Mouse (Mus musculus) neural tube, embryonic 14.5 days (tissue): ENCODE data around the gene Ift122. TPM values are rescaled to one million over a fixed set of nuclear protein-coding genes. Genes with fewer than 3 reads are reported as not detected.

Source experiments
- ATAC-seq: fragments of 200-750 bp; cut with Nextera tagmentation; 2 replicates; pipeline ENCODE4 v1.8.0; 2017; ENCODE audit warnings: low read depth, mild to moderate bottlenecking, moderate TSS enrichment, moderate library complexity
- H3K27ac ChIP-seq: fragments of 300-500 bp; sonication (generic); 2 replicates; pipeline ENCODE4 v1.5.1; 2014; ENCODE audit warnings: low read depth, mild to moderate bottlenecking, control low read depth, low read length, moderate library complexity, mixed read lengths
- H3K27me3 ChIP-seq: fragments of 300-500 bp; sonication (generic); 2 replicates; pipeline ENCODE4 v1.6.1; 2014; ENCODE audit warnings: low read length; ENCODE audit not compliant: control insufficient read depth, insufficient read depth
- H3K36me3 ChIP-seq: fragments of 300-500 bp; sonication (generic); 2 replicates; pipeline ENCODE4 v1.6.1; 2014; ENCODE audit warnings: low read length, mixed read lengths; ENCODE audit not compliant: control insufficient read depth, insufficient read depth
- H3K4me1 ChIP-seq: fragments of 300-500 bp; sonication (generic); 2 replicates; pipeline ENCODE4 v1.6.1; 2014; ENCODE audit warnings: low read length; ENCODE audit not compliant: control insufficient read depth, insufficient read depth
- H3K4me2 ChIP-seq: fragments of 300-500 bp; sonication (generic); 2 replicates; pipeline ENCODE4 v1.6.1; 2014; ENCODE audit warnings: mild to moderate bottlenecking, low read depth, low read length, control low read depth
- H3K4me3 ChIP-seq: fragments of 300-500 bp; sonication (generic); 2 replicates; pipeline ENCODE4 v1.5.1; 2014; ENCODE audit warnings: low read depth, low read length, control low read depth, mixed read lengths
- H3K9ac ChIP-seq: fragments of 300-500 bp; sonication (generic); replicated peaks from 2 replicates; pipeline ENCODE4 v1.6.1; 2014; ENCODE audit warnings: low read depth, mild to moderate bottlenecking, control low read depth, low read length, mixed read lengths
- H3K9me3 ChIP-seq: fragments of 300-500 bp; sonication (generic); 2 replicates; pipeline ENCODE4 v1.6.1; 2016; ENCODE audit warnings: low read length; ENCODE audit not compliant: control insufficient read depth
- WGBS: fragments of 180-500 bp; shearing (Covaris S2); extraction: QIAGEN DNeasy Blood & Tissue Kit; methylation state at CpG from one replicate; pipeline ENCODE4 v1.1.7; 2014; 5-methylcytosine and 5-hydroxymethylcytosine counted together
- polyA plus RNA-seq: library from polyadenylated mRNA; unstranded; fragments of >200 nt; fragmentation: Nextera tagmentation; extraction: Ambion mirVana; gene quantifications from 2 replicates; pipeline ENCODE4 v1.2.1, GENCODE M21; 2014

The Ift122 gene
- polyA plus RNA-seq, 1 experiment from 2014 or later = 28.3 TPM

GRCm38 (mm10) chr6:115919876-115920275 is 66.6 kb downstream of the Ift122 start:
- Histone ChIP-seq H3K9ac (no peak overlapping the region), H3K9me3 (no peaks in the 10 kb centered on the region), H3K4me3 (no peak overlapping the region), H3K27ac (no peak overlapping the region), H3K36me3 (no peaks in the 10 kb centered on the region), H3K4me1 (no peaks in the 10 kb centered on the region), H3K27me3 (no peaks in the 10 kb centered on the region), H3K4me2 (no peak overlapping the region)
- 95% methylated on average over 5 of the region's 5 CpGs for WGBS
- ATAC-seq = no peak

- no peaks in the 10 kb centered on the region for H3K36me3 ChIP-seq
- H3K4me3 ChIP-seq = no peak overlapping the region
- H3K27me3 ChIP-seq = no peaks in the 10 kb centered on the region
- no peaks in the 10 kb centered on the region for H3K9me3 ChIP-seq
- H3K27ac ChIP-seq = no peak overlapping the region
- ATAC-seq = no peak
- WGBS = 49% methylated on average over 6 of the region's 6 CpGs
- no peak overlapping the region for H3K4me2 ChIP-seq
- H3K4me1 ChIP-seq = peaks cover 4% of the 10 kb centered on the region; the same call in 1 of the 2 replicates
- H3K9ac ChIP-seq = no peak overlapping the region
Measured at GRCm38 (mm10) chr6:115924829-115925228, 71.6 kb downstream of the Ift122 start.

- ATAC-seq = no peak
Measured at GRCm38 (mm10) chr6:115926416-115926815, 73.1 kb downstream of the Ift122 start.

GRCm38 (mm10) chr6:115927292-115928242 is 74.3 kb downstream of the Ift122 start:
- H3K27ac ChIP-seq = no peak overlapping the region

More at GRCm38 (mm10) chr6:115926416-115926815, 73.1 kb downstream of the Ift122 start:
- Histone ChIP-seq H3K27ac (no peak overlapping the region), H3K36me3 (no peaks in the 10 kb centered on the region), H3K9ac (no peak overlapping the region), H3K4me2 (no peak overlapping the region), H3K9me3 (no peaks in the 10 kb centered on the region), H3K4me1 (peaks cover 4% of the 10 kb centered on the region; the same call in 1 of the 2 replicates), H3K4me3 (no peak overlapping the region), H3K27me3 (no peaks in the 10 kb centered on the region)
- WGBS = 59% methylated on average over 10 of the region's 10 CpGs

GRCm38 (mm10) chr6:115930018-115930417 is 76.7 kb downstream of the Ift122 start:
- Histone ChIP-seq H3K4me2 (no peak overlapping the region), H3K27me3 (no peaks in the 10 kb centered on the region), H3K9me3 (no peaks in the 10 kb centered on the region), H3K9ac (no peak overlapping the region), H3K4me3 (no peak overlapping the region), H3K27ac (no peak overlapping the region), H3K36me3 (no peaks in the 10 kb centered on the region), H3K4me1 (peaks cover 4% of the 10 kb centered on the region; the same call in 1 of the 2 replicates)
- no peak for ATAC-seq
- 71% methylated on average over 5 of the region's 5 CpGs for WGBS

More at GRCm38 (mm10) chr6:115927292-115928242, 74.3 kb downstream of the Ift122 start:
- Histone ChIP-seq H3K9ac (no peak overlapping the region), H3K4me2 (no peak overlapping the region), H3K27me3 (no peaks in the 10 kb centered on the region), H3K9me3 (no peaks in the 10 kb centered on the region), H3K36me3 (no peaks in the 10 kb centered on the region), H3K4me3 (no peak overlapping the region), H3K4me1 (peaks cover 4% of the 10 kb centered on the region; the same call in 1 of the 2 replicates)
- no peak for ATAC-seq
- WGBS = 63% methylated on average over 10 of the region's 10 CpGs

- Histone ChIP-seq H3K9ac (no peak within 1 kb of the TSS), H3K4me1 (peaks cover 4% of the 10 kb centered on the region; the same call in 1 of the 2 replicates), H3K27me3 (no peaks in the 10 kb centered on the region), H3K27ac (0 out of 2 replicates have a peak within 1 kb of the TSS, but pooled peaks have one; percentile 10), H3K4me2 (no peak within 1 kb of the TSS), H3K9me3 (no peaks in the 10 kb centered on the region), H3K4me3 (no peak within 1 kb of the TSS), H3K36me3 (no peaks in the 10 kb centered on the region)
- WGBS = 86% methylated on average over 14 of the region's 14 CpGs
- no peak for ATAC-seq
Measured at GRCm38 (mm10) chr6:115931639-115932038, 78.4 kb downstream of the Ift122 start, which contains the start of gene Rho. Gene Rho (plus strand): TSS chr6:115931748.

- Histone ChIP-seq H3K4me3 (no peak overlapping the region), H3K9ac (no peak overlapping the region), H3K4me2 (no peak overlapping the region), H3K27me3 (no peaks in the 10 kb centered on the region), H3K4me1 (no peaks in the 10 kb centered on the region), H3K27ac (no peak overlapping the region), H3K36me3 (no peaks in the 10 kb centered on the region), H3K9me3 (no peaks in the 10 kb centered on the region)
- ATAC-seq = no peak
- 98% methylated on average over 3 of the region's 3 CpGs for WGBS
Measured at GRCm38 (mm10) chr6:115932391-115932790, 79.1 kb downstream of the Ift122 start.

- Histone ChIP-seq H3K9ac (no peak overlapping the region), H3K27ac (no peak overlapping the region), H3K4me3 (no peak overlapping the region), H3K36me3 (no peaks in the 10 kb centered on the region), H3K27me3 (no peaks in the 10 kb centered on the region), H3K4me1 (no peaks in the 10 kb centered on the region), H3K4me2 (no peak overlapping the region), H3K9me3 (no peaks in the 10 kb centered on the region)
- WGBS = 87% methylated on average over 8 of the region's 8 CpGs
- ATAC-seq = no peak
Measured at GRCm38 (mm10) chr6:115935544-115935943, 82.3 kb downstream of the Ift122 start.

- 90% methylated on average over 2 of the region's 2 CpGs for WGBS
- Histone ChIP-seq H3K27ac (no peak overlapping the region), H3K4me1 (no peaks in the 10 kb centered on the region), H3K27me3 (no peaks in the 10 kb centered on the region), H3K4me2 (no peak overlapping the region), H3K9me3 (no peaks in the 10 kb centered on the region), H3K9ac (no peak overlapping the region), H3K4me3 (no peak overlapping the region), H3K36me3 (no peaks in the 10 kb centered on the region)
- no peak for ATAC-seq
Measured at GRCm38 (mm10) chr6:115938011-115938410, 84.7 kb downstream of the Ift122 start.
